Mouse (Mus musculus): ENCODE results near the gene Col18a1. TPM values are rescaled to one million over a fixed set of nuclear protein-coding genes. Genes with fewer than 3 reads are reported as not detected.

Gene Col18a1
- polyA plus RNA-seq, 1 experiment from 2014 or later = 122 TPM

- H3K4me1 ChIP-seq = no peaks in the 10 kb centered on the region
- no peak overlapping the region for H3K27ac ChIP-seq
- H3K27me3 ChIP-seq = no peaks in the 10 kb centered on the region
- no peak for ATAC-seq (ENCODE audit: insufficient number of reproducible peaks, insufficient read depth, low FRiP score, low TSS enrichment)
- H3K9me3 ChIP-seq = no peaks in the 10 kb centered on the region
- no peak overlapping the region for H3K4me2 ChIP-seq (replicated peaks)
- H3K4me3 ChIP-seq = no peak overlapping the region
- 98% methylated on average over 4 of the region's 4 CpGs for WGBS
- no peak overlapping the region for H3K9ac ChIP-seq
- peaks cover 6% of the 10 kb centered on the region; the same call in 1 of the 2 replicates for H3K36me3 ChIP-seq
Measured at GRCm38 (mm10) chr10:77078456-77078855, 87.9 kb downstream of the Col18a1 start.

DNA sequence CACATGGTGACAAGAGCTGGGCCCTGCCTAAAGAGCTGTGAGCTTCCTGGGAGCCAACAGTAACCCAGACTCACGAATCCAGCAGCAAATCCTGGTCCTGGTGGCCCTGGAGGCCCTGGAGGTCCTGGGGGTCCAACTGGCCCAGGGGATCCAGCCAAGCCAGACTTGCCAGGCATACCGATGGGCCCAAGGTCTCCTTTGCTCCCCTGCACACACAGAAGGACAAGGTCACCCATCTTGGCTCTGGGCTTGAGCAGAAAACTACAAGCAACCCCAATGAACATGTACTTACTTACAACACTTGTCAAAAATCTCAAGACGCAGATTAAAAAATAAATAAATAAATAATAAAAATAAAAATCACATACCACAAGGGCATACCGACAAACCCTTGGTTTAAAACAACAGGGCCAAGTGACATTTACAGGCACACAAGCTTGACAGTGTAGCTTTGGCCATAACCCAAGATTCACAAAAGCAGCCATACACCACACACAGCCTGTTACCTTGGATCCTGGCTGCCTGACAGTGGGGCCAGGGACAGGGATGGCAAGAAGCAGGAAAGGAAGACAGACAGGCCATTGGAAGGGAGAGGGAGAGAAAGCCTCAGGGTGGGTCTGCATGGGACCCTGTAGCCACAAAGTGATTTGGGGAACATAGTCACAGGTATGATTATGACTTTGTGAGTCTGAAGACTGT lies 91.9 kb downstream of the Col18a1 start:
- Histone ChIP-seq H3K4me2 (replicated peaks) (no peak overlapping the region), H3K4me3 (no peak overlapping the region), H3K36me3 (peaks cover 10% of the 10 kb centered on the region; the same call in 1 of the 2 replicates), H3K9ac (no peak overlapping the region), H3K27ac (no peak overlapping the region), H3K9me3 (no peaks in the 10 kb centered on the region), H3K4me1 (no peaks in the 10 kb centered on the region), H3K27me3 (no peaks in the 10 kb centered on the region)
- ATAC-seq (ENCODE audit: insufficient number of reproducible peaks, insufficient read depth, low FRiP score, low TSS enrichment) = no peak
- 81% methylated on average over 4 of the region's 4 CpGs for WGBS

DNA sequence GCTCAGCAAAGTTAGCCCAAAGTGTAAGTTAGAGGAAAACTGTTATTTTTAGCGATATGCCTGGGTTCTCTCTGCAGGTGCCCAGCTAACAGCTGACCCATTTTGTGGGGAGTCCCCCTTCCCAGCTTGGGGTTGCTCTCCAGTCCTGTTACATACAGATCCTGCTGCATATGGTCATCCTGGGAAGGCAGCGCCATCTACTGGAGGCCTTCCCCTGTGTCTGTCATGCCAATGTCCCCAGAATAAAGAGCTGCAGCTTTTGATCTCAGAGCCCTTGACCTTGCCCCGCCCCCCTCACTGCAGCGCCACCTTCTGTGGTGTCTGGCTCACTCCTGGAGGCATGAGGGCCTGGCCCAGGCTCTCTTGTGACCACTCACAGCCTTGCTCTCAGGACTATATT lies 96.3 kb downstream of the Col18a1 start:
- peaks cover 7% of the 10 kb centered on the region; the same call in 1 of the 2 replicates for H3K36me3 ChIP-seq
- ATAC-seq (ENCODE audit: insufficient number of reproducible peaks, insufficient read depth, low FRiP score, low TSS enrichment) = no peak
- no peaks in the 10 kb centered on the region for H3K4me1 ChIP-seq
- H3K9ac ChIP-seq = no peak overlapping the region
- no peak overlapping the region for H3K4me2 ChIP-seq (replicated peaks)
- no peak overlapping the region for H3K27ac ChIP-seq
- H3K9me3 ChIP-seq = no peaks in the 10 kb centered on the region
- WGBS = 38% methylated on average over 4 of the region's 4 CpGs
- H3K4me3 ChIP-seq = no peak overlapping the region
- no peaks in the 10 kb centered on the region for H3K27me3 ChIP-seq

DNA sequence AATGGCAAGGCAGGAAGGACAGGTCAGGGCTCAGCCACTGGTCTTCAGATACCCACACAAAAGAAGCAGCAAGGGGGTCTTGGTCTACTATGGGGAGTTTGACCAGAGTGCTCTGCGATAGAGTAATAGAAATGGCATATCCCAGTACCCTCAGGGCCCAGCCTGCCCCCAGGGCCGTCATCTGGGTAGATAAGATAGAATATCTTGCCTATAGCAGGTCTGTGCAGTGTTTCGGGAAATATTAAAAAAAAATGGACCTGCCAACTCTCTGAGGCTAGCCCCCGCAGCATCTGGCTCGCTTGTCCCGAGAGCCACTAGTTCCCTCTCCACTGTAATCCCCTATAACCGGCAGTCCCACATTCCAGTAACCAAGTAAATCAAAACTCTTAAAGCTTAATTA lies 97.9 kb downstream of the Col18a1 start:
- Histone ChIP-seq H3K9ac (no peak overlapping the region), H3K9me3 (no peaks in the 10 kb centered on the region), H3K4me2 (replicated peaks) (no peak overlapping the region), H3K4me3 (no peak overlapping the region), H3K36me3 (peaks cover 14% of the 10 kb centered on the region; the same call in 1 of the 2 replicates), H3K27ac (no peak overlapping the region), H3K4me1 (no peaks in the 10 kb centered on the region), H3K27me3 (no peaks in the 10 kb centered on the region)
- no peak for ATAC-seq (ENCODE audit: insufficient number of reproducible peaks, insufficient read depth, low FRiP score, low TSS enrichment)
- 84% methylated on average over 7 of the region's 7 CpGs for whole genome bisulfite sequencing

DNA sequence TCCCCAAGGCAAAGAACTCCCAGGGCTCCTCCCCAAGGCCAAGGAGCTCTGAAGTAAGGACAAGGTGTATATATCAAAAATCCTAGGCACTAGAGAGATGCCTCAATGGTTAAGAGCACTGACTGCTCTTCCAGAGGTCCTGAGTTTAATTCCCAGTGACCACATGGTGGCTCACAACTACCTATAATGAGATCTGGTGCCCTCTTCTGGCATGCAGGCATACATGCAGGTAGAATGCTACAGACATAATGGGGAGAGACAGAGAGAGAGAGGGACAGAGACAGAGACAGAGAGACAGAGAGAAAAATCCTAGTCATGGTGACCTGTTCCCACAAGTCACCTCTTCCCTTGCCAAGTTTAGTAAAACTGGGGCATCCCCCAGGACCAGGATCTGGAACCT lies 101.7 kb downstream of the Col18a1 start:
- peaks cover 10% of the 10 kb centered on the region; the same call in 1 of the 2 replicates for H3K36me3 ChIP-seq

GRCm38 (mm10) chr10:77064239-77064638 lies 102.1 kb downstream of the Col18a1 start:
- Histone ChIP-seq H3K36me3 (peaks cover 10% of the 10 kb centered on the region; the same call in 1 of the 2 replicates), H3K27ac (no peak overlapping the region), H3K9me3 (no peaks in the 10 kb centered on the region), H3K4me2 (replicated peaks) (no peak overlapping the region), H3K4me3 (no peak overlapping the region), H3K4me1 (no peaks in the 10 kb centered on the region), H3K27me3 (no peaks in the 10 kb centered on the region), H3K9ac (no peak overlapping the region)
- 98% methylated on average over 3 of the region's 3 CpGs for WGBS
- ATAC-seq (ENCODE audit: insufficient number of reproducible peaks, insufficient read depth, low FRiP score, low TSS enrichment) = no peak

More for the DNA sequence above, 101.7 kb downstream of the Col18a1 start:
- Histone ChIP-seq H3K9ac (no peak overlapping the region), H3K4me1 (no peaks in the 10 kb centered on the region), H3K4me3 (no peak overlapping the region), H3K9me3 (no peaks in the 10 kb centered on the region), H3K27ac (no peak overlapping the region), H3K27me3 (no peaks in the 10 kb centered on the region), H3K4me2 (replicated peaks) (no peak overlapping the region)
- no peak for ATAC-seq (ENCODE audit: insufficient number of reproducible peaks, insufficient read depth, low FRiP score, low TSS enrichment)

- ATAC-seq (ENCODE audit: insufficient number of reproducible peaks, insufficient read depth, low FRiP score, low TSS enrichment) = no peak
- H3K4me2 ChIP-seq (replicated peaks) = no peak overlapping the region
- H3K27ac ChIP-seq = no peak overlapping the region
- no peak overlapping the region for H3K9ac ChIP-seq
- H3K4me1 ChIP-seq = no peaks in the 10 kb centered on the region
- no peaks in the 10 kb centered on the region for H3K27me3 ChIP-seq
- WGBS = 83% methylated on average over 11 of the region's 11 CpGs
- peaks cover 10% of the 10 kb centered on the region; the same call in 1 of the 2 replicates for H3K36me3 ChIP-seq
- no peaks in the 10 kb centered on the region for H3K9me3 ChIP-seq
- no peak overlapping the region for H3K4me3 ChIP-seq
Measured at GRCm38 (mm10) chr10:77062393-77063010, 103.8 kb downstream of the Col18a1 start.

DNA sequence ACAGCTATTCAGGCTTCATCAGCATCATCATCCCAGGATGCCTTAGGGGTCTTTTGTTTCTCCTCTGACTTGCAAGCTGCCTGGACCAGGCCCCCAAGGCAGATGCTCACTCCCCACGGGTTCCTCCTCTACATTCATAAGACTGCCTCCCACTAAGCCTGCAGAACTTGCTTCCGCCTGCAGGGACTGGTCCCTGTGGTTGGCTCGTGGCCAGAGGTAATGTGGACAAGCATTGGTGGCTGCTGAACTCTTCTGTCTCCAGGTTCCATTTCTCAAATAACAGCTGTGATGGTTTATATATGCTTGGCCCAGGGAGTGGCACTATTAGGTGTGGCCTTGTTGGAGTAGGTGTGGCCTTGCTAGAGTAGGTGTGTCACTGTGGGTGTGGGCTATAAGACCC lies 104.9 kb downstream of the Col18a1 start:
- Histone ChIP-seq H3K9ac (no peak overlapping the region), H3K27me3 (no peaks in the 10 kb centered on the region), H3K27ac (no peak overlapping the region), H3K36me3 (peaks cover 10% of the 10 kb centered on the region; the same call in 1 of the 2 replicates), H3K4me1 (no peaks in the 10 kb centered on the region), H3K4me3 (no peak overlapping the region), H3K9me3 (no peaks in the 10 kb centered on the region), H3K4me2 (replicated peaks) (no peak overlapping the region)
- no peak for ATAC-seq (ENCODE audit: insufficient number of reproducible peaks, insufficient read depth, low FRiP score, low TSS enrichment)
- WGBS = 71% methylated on average over 3 of the region's 3 CpGs

- Histone ChIP-seq H3K4me2 (replicated peaks) (no peak overlapping the region), H3K4me1 (no peaks in the 10 kb centered on the region), H3K27ac (no peak overlapping the region), H3K4me3 (no peak overlapping the region), H3K27me3 (no peaks in the 10 kb centered on the region), H3K36me3 (peaks cover 10% of the 10 kb centered on the region), H3K9ac (no peak overlapping the region), H3K9me3 (no peaks in the 10 kb centered on the region)
- WGBS = 81% methylated on average over 10 of the region's 10 CpGs
- ATAC-seq (ENCODE audit: insufficient number of reproducible peaks, insufficient read depth, low FRiP score, low TSS enrichment) = no peak
Measured at GRCm38 (mm10) chr10:77056768-77057167, 109.6 kb downstream of the Col18a1 start.

DNA sequence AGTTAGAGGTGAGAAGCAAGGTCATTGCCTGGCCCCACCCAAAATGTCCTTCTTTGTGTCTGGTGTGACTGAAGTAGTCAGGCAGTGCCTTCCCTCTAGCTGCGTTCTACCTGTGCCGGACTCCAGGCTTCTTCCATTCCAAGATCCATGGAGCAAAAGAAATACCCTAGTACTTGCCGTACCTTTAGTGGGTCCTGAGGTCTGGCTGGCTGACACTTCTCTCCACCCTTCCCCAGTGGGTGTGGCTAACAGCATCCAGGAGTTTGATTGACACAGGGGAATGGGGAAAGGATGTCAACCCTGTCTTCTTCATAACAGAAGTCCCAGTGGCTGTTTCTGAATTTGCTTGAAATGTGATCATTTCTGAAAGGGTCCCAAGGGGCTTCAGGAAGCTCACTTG lies 117.7 kb downstream of the Col18a1 start:
- 94% methylated on average over 3 of the region's 3 CpGs for WGBS
- H3K36me3 ChIP-seq = peaks cover 71% of the 10 kb centered on the region
- ATAC-seq (ENCODE audit: insufficient number of reproducible peaks, insufficient read depth, low FRiP score, low TSS enrichment) = no peak
- no peak overlapping the region for H3K4me2 ChIP-seq (replicated peaks)
- no peaks in the 10 kb centered on the region for H3K4me1 ChIP-seq
- no peak overlapping the region for H3K27ac ChIP-seq
- H3K4me3 ChIP-seq = no peak overlapping the region
- no peaks in the 10 kb centered on the region for H3K9me3 ChIP-seq
- no peak overlapping the region for H3K9ac ChIP-seq
- no peaks in the 10 kb centered on the region for H3K27me3 ChIP-seq

- Histone ChIP-seq H3K9ac (no peak overlapping the region), H3K4me1 (no peaks in the 10 kb centered on the region), H3K27me3 (no peaks in the 10 kb centered on the region), H3K4me2 (replicated peaks) (no peak overlapping the region), H3K27ac (no peak overlapping the region), H3K9me3 (no peaks in the 10 kb centered on the region), H3K36me3 (peaks cover 75% of the 10 kb centered on the region), H3K4me3 (no peak overlapping the region)
- 81% methylated on average over 4 of the region's 4 CpGs for WGBS
- ATAC-seq (ENCODE audit: insufficient number of reproducible peaks, insufficient read depth, low FRiP score, low TSS enrichment) = no peak
Measured at GRCm38 (mm10) chr10:77048196-77048595, 118.2 kb downstream of the Col18a1 start.

DNA sequence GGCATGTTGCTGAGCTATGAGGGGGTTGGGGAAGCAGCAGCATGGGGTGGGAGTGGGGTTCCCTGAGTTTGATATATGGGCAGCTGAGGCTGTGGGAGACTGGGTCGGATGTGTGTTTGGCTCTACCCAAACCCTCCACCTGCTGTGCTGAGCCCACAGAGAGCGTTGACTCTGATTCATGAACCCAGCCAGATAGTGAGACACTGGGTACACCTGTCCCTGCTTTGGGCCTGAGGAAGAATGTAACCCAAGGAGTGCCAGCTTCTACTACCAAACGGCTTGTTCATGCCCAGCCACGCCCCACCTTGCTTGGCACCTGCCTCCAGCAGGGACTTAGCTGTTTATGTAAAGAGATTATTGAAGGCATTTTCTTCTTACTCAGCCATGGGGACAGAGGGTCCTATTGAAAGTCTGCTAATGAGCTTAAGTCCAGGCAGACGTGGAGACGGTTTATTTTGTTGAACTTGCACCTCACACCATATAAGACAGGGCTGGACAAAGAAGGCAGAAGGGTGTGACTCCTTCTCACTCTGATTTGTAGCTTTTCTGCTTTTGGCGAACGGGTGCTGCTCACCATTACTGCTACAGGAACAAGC lies 127.7 kb downstream of the Col18a1 start:
- 86% methylated on average over 8 of the region's 8 CpGs for WGBS

More for the DNA sequence above, 127.7 kb downstream of the Col18a1 start:
- H3K4me1 ChIP-seq = peaks cover 17% of the 10 kb centered on the region
- no peak overlapping the region for H3K9ac ChIP-seq
- no peak overlapping the region for H3K4me2 ChIP-seq (replicated peaks)
- peaks cover 54% of the 10 kb centered on the region for H3K36me3 ChIP-seq
- no peak overlapping the region for H3K27ac ChIP-seq
- no peak for ATAC-seq (ENCODE audit: insufficient number of reproducible peaks, insufficient read depth, low FRiP score, low TSS enrichment)
- H3K27me3 ChIP-seq = no peaks in the 10 kb centered on the region
- H3K4me3 ChIP-seq = no peak overlapping the region
- no peaks in the 10 kb centered on the region for H3K9me3 ChIP-seq

All from embryonic facial prominence, embryonic 12.5 days (tissue).